Mouse (Mus musculus) small intestine, adult 2 months (tissue): Measurements from ENCODE around the gene Cib4.

Experiments used
- CTCF ChIP-seq: fragments of 200-500 bp; IDR thresholded peaks from 2 replicates; pipeline ENCODE4 v1.5.1; 2012; ENCODE audit warnings: low read depth, mild to moderate bottlenecking, control low read depth, inconsistent platforms, low read length, moderate library complexity, mixed read lengths; ENCODE audit not compliant: insufficient replicate concordance, insufficient read length; ENCODE audit errors: extremely low read depth
- POLR2A ChIP-seq: fragments of 200-500 bp; IDR thresholded peaks from 2 replicates; pipeline ENCODE4 v1.6.1; 2012; ENCODE audit warnings: low read depth, mild to moderate bottlenecking, control low read depth, inconsistent platforms, low read length, moderate library complexity

DNA sequence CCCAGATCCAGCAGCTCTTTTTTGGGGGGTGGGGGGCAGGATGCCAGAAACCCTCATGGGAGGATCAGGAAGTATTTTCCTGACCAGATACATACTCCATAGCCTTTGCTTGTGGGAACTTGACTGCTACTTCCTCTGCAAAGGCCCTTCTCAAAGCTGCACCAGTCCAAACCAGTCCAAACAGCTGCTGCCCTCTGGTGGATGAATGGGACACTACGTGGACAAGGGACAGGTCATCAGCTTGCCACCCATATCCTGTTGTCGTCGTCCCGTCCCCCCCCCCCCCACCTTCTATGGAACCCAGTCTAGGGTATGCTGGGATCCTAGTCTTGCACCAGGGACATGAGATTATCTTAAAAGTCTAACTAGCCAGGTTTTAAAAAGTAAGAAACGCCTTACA lies 63.3 kb downstream of the Cib4 start:
- TF ChIP-seq POLR2A (no peak), CTCF (peak; percentile 67; the same call in 1 of the 2 replicates)
